Mouse (Mus musculus) ES-Bruce4 (cell line): ENCODE measurements at regions not wholly inside any gene's neighbourhood (a gene's known extent, or its start where the extent isn't known, plus 50 kb on each side); places are given as distances from the start of the nearest gene placed in this dataset.

Experiments
- CTCF ChIP-seq: IDR thresholded peaks from one replicate; pipeline ENCODE4 v1.8.1; 2011; ENCODE audit warnings: low read depth, low read length
- EP300 ChIP-seq: IDR thresholded peaks from 2 replicates; pipeline ENCODE4 v1.6.1; 2011; ENCODE audit warnings: low read depth, low read length; ENCODE audit not compliant: insufficient read depth

GRCm38 (mm10) chr13:44564705-44565104, 164.6 kb upstream of the Jarid2 start:
- no peak for TF ChIP-seq EP300
- TF ChIP-seq CTCF: no peak
